Mouse (Mus musculus): ENCODE data around the gene Mtrex.

The Mtrex gene

GRCm38 (mm10) chr13:112867381-112867780 is 59.8 kb downstream of the Mtrex start:
- DNase-seq (ENCODE audit: low spot score), result no peak

- DNase-seq (ENCODE audit: low spot score), result no peak
Observed at GRCm38 (mm10) chr13:112866782-112867181, 60.4 kb downstream of the Mtrex start.

DNA sequence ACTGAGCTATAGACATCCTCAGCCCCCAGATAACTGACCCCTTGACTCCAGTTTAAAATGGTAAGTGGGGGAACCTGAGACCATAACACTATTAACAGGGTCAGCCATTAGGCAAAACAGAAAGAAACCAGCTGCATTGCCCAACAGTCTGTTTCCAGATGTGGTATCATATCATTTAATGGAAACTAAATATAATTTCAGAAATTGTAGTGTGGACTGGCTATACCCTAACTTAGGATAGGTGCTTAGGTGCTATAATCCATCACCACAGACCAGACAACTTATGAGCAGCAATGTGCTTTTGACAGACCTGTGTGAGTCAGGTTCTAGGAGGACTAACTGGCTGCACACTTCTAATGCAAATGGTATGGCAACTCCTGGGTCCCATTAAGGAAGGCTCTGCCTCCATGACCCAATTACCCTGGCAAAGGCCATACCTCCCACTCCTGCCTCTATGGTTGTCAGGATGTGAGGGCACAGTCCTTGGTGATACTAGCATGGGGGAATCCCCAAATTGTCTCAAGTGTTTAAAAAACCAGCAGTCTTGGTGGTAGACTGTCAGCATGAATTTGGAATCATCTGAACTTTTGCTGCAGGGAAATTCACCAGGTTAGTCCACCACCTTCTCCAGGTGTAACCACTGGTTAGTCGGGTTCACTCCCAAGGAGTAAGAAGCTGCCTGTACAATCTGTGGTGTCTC is 64.1 kb downstream of the Mtrex start:
- DNase-seq (ENCODE audit: low spot score), result no peak

- no peak for DNase-seq (ENCODE audit: low spot score)
Observed at GRCm38 (mm10) chr13:112862342-112862741, 64.9 kb downstream of the Mtrex start.

DNA sequence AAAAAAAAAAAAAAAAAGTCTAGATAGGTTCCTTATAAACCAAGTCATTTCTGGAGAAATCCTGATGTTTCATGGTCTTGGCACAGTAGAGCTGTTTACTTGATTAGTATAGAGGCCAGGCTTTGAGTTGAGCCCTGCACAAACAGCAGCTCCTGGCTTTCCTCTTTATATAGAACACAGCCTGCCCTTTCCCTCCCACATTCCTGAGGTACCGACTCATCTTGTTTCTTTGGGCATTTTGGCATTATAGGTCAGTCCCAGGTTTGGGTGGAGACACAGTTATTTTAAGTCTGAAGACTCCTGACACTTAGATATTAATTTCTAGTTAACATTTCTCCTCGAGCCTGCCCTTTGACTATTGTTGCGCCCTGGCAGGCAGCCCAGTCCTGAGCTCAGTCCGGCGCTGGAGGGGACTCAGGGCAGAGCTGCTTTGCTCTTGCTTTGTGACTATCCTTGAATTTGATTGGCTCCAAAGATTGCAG is 65.3 kb downstream of the Mtrex start:
- DNase-seq (ENCODE audit: low spot score), result no peak

DNA sequence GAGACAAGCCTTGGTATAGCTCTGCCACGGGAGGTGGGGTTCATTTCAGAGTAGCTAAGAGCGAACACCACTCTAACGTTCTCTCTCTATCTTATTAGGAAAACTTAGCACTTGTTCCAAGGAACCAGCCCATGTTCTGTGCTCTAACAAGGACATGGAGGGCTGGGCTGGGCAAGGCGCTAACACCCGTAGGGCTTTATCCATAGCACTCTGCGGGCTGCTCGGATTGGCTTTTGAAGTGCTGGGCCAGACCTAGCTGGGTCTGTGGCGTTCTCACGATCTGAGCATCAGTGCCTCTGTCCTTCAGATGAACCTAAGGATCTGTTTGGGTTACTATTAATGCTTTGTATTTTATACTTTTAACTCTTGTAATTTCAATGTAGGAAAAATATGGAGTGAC is 66.3 kb downstream of the Mtrex start:
- no peak for DNase-seq (ENCODE audit: low spot score)

- no peak for DNase-seq (ENCODE audit: low spot score)
Observed at GRCm38 (mm10) chr13:112860370-112860769, 66.8 kb downstream of the Mtrex start.

DNA sequence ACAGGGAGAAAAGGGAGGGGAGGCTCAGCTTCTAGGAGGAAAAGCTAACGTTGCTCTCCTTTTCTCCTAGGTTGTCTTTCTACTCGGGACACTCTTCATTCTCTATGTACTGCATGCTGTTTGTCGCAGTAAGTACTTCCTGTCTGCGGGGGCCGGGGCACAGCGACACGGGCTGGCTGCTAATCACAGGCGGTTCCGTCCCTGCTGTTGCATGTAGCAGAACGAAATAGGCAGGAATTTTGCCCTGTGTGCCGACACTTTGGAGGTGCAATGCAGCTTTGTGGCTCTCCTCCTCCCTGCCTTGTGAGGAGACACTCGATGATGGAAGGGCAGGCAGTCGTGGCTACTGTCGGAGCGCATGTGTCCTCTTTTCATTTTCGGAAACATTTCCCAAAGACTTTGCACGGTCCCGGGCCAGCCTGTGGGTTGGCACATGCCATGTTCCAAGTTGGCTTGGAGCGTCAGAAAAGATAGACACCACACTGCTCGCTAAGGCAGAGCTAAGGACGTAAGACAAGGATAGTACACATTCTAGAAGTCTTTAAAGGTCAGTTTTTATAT is 67.5 kb downstream of the Mtrex start:
- DNase-seq (ENCODE audit: low spot score), result no peak

- no peak for DNase-seq (ENCODE audit: low spot score)
Observed at GRCm38 (mm10) chr13:112857921-112858320, 69.3 kb downstream of the Mtrex start.

DNA sequence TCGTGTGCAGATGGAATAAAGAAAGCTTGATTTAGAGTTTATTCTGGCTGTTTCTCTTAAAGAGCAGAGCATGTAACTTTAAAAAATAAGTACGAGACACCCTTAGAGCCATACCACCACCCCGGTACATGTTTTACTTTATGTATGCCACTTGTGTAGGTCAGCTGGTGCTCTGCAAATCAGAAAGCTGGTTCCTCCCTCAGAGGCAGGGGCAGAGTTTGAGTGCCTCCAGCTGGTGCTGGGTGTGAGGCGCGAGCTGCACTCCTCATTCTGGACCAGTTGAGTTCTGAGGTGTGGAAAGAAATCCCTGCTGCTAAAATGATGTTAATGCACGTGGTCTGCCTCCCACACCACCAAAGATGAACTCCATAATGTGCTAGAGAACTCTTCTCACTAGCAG is 72.8 kb downstream of the Mtrex start:
- DNase-seq (ENCODE audit: low spot score), result no peak

DNA sequence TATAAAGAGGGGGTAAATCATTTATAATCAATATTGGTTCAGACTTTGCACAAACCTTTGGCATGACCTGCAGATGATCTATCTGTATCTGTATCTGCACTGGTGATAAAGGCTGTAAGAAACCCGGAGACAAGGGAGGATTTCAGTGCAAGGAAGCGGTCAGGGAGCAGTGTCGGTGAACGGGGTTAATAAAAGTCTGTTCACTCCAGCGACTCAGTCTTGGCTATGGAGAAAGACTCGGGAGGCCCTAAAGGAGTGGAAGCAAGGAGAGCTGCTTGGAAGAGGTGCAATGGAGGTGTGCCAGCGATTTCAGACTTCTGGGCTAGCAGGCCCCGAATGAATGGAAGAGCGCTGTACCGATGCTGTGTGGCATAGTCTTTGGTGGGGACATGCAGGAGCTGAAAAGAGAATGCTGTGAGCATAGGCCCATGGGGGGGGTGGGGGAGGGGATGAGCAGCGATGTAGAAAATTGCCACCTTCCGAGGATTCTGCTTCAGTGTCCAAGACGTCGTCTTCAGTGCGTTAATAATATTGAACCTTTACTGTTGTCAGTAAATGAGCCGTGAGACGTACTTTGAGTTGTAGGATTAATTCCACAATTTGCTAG is 73.4 kb downstream of the Mtrex start:
- DNase-seq (ENCODE audit: low spot score), result no peak

DNA sequence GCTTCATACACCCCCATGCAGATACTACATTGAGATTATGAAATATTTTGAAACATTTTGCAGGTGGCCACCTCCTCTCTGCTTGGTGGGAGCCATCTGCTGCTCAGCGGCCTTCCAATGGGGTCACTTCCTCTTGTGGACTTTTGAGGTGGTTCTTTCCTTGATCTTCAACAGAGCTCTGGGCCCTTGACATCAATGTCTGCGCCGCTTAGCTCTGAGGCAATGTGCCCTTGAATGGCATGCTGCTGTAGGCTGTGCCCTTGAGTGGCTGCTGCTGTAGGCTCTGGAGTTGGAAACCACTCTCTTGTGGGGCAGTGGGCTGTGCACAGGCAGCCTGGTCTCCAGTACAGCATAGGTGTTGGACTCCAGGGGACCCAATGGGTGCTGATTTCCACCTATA is 81.3 kb downstream of the Mtrex start:
- DNase-seq (ENCODE audit: low spot score), result no peak

DNA sequence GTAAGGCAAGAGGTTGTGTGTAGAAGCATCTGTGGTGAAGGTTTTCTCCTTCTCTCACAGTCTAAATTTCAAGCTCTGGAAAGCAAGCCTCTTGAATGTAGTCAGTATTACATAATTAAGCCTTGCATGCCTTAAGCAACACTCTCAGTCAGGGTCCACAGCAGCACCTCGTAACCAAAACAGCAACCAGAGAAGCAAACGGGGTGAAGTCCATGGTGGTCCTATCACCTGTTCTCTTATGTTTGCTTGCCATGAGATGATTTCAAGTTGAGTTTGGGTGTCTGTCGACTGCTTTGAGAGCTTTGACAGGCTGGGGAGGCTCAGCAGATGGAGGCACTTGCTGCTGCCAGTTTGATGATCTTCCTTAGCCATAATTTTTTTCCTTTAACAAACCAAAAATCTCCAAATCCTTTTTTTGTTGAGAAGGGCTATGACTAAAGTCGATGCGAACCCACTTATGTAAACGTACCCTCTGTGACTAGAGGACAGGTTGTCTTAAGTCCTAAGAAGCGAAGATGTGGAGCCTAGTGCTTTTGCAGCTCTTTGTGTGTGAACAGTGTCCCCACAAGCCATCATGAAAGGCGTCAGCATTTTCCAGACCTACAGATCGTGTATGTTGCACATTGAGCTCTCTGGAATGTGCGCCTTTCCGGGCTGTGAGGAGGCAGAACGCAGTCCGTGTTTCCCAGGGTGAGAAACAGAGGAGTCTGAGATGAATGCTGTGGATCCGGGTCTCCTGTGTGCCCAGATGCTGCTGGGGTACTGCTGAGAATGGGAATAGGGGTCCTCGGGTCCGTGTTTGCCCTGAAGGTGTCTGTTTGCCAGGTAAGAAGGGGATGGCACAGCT is 86.7 kb downstream of the Mtrex start:
- no peak for DNase-seq (ENCODE audit: low spot score)

GRCm38 (mm10) chr13:112838562-112839232 is 88.5 kb downstream of the Mtrex start:
- DNase-seq (ENCODE audit: low spot score), result no peak

DNA sequence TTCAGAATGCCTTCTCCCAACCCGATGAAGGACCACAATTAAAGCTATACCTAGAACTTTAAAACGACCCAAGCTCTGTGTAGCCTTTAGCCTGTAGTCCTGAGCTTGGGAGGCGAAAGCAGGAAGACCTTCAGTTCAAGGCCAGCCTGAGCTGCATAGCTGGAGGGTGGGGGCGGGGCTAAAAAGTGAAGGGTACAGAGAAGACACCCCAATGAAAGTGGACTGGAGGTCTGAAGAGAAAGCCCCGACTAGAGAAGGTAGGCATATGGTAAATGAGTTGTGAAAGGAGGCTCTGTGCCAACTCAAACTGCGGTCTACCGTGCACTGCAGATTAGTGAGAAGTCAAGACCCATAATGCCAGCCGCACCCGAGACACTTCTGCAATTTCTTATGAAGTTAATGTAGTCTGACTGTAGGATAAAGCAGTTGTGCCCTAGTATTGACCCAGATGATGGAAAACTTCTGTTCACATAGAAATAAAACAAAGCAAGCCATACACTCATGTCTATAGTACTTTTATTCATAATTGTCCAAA is 89.5 kb downstream of the Mtrex start:
- no peak for DNase-seq (ENCODE audit: low spot score)

DNA sequence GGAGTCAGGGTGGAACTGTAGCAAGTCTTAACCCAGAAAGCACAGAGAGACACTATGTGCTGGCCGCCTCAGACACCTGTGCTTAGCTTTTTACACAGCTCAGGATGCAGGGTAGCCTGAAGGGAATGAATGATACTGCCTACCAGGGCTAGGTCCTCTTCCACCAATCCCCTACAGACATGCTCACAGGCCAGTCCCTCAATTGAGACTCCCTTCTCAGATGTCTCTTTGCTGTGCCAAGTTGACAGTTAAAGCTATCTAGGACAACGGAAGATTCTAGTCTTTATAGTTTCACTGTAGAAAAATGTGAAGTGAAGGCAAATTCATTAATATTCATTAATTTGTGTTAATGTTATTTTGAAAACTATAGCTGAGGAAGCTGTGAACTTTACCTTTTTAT is 90.2 kb downstream of the Mtrex start:
- no peak for DNase-seq (ENCODE audit: low spot score)

- no peak for DNase-seq (ENCODE audit: low spot score)
Observed at GRCm38 (mm10) chr13:112835113-112835512, 92.1 kb downstream of the Mtrex start.

GRCm38 (mm10) chr13:112833895-112834263 is 93.3 kb downstream of the Mtrex start:
- no peak for DNase-seq (ENCODE audit: low spot score)

DNA sequence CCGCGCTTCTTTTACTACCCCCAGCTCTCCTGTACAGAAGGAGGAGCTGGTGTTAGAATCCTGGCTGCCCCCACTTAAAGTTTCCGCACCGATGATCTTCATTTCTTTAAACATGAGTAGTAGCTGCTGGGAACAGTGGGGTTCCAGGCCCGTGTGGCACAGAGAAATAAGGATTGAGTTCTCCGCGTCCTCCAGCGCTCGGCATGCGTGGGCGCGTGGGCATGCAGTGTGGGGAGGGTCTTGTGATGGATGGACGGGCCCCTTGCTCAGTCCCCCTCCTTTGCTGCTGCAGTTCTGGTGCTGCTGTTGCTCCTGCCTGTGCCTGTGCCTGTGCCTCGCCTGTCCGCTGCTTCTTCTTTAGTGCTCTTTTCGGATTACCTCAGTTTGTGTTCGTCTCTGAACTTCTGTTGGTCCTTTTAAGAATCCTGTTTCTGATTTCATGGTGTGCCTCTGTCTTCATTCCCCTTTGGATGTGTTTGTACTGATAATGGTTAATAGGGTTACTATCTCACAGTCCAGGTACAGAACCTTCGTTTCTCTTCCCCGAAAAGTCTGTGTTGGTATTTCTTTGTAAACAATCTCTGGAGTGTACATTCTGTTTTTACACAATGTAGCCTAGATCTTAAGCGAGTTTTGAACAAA is 93.8 kb downstream of the Mtrex start:
- no peak for DNase-seq (ENCODE audit: low spot score)

DNA sequence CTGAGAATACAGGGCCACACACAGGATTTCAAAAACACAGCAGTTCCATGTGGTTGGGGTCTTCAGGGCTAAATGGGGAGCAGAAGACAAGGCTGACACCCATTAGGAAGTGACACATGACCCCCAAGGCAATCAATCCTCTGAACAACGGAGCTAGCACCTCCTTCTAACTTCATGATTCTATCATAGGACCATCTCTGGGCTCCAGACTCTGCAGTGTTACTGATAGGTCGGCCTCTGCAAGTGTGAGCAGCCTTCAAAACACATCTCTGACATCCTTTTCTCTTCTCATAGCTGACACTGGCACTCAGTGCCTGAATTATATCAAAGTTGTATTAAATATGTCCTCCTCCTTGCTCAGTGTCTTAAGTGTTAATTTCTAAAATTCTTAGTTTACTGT is 94.6 kb downstream of the Mtrex start:
- DNase-seq (ENCODE audit: low spot score), result no peak

GRCm38 (mm10) chr13:112829619-112830018 is 97.6 kb downstream of the Mtrex start:
- no peak for DNase-seq (ENCODE audit: low spot score)
